1 mouse cellular context compared by ENCODE assay signal in the genomic region with DNA sequence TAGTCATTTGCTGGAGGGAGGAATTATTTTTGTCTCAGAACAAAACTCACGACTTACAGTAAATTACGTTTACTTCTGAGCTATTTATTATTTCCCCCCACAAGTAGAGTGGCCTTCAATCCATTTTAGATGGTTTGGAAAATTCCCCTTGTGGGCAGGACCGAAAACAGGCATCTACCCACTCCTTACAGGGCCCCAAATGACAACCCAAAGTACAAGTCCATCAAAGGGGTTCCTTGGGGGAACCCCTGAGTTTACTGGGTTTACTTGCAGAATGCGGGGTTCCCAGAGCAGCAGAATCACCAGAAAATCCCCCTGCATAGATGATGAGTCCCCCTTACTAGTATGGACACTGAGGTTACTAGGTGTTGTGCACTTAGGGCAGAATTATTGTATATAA.
TF ChIP-seq lines count a peak whose summit lies in the region.

No protein-coding gene starts in this region.

TF ChIP-seq in MEL, 35 proteins besides CTCF, POLR2A, EP300 and RAD21 (continued from another document):
- TF ChIP-seq USF1 (IDR thresholded peaks at IDR 0.05; ENCODE audit: low read depth, low read length): no peak
- TF ChIP-seq POLR2AphosphoS2 (IDR thresholded peaks at IDR 0.05; ENCODE audit: low read length): no peak
- no peak for TF ChIP-seq ETS1 (IDR thresholded peaks at IDR 0.05; ENCODE audit: low read depth, low read length)
- TF ChIP-seq MAX (IDR thresholded peaks at IDR 0.05; ENCODE audit: low read length): no peak
- TF ChIP-seq MYC (IDR thresholded peaks at IDR 0.05; ENCODE audit: low read depth, low read length): no peak
